Mouse (Mus musculus) ovary, postnatal 14 days (tissue): ENCODE data around the gene Slc6a8.

Experiments used
- DNase-seq: peaks from one replicate; pipeline ENCODE4 v3.0.0; 2022; ENCODE audit warnings: low spot score

Slc6a8 gene

DNA sequence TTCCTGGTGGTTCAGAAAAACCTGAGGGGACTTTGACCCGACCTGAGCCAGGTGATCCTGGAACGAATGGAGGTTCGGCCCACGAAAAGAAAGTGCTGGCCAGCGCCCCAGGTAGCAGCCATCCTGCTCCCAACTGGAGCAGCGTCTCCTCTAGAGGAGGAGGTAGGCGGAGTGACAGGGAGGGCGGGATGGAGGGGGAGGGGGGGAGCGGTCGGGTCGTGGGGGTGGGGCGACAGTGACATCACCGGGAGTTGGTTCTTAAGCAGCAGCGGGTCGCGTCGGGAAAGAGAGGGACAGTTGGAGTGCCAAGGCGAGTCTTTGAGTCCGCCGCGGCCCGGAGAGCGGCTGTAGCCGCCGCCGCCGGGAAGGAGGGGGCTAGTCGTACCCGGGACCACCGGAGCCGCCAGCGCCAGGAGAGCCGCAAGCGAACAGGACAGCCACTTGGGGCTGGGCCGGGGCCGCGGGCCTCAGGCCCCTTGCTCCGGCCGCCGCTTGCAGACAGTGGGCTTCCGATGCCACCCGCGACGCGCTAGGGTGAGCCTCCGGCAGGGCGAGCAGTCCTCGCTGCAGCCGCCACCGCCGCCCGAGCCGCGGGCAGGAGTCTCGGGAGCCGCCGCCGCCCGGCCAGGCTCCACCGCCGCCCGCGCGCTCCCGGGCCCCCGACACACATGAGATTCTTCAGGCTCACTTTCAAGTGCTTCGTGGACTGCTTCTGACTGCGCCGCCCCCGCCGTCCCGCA, at the start of gene Slc6a8:
Gene Slc6a8, plus strand, starts transcription at position 272 of the 740 bp plus-strand sequence.
- DNase-seq, result no peak

DNA sequence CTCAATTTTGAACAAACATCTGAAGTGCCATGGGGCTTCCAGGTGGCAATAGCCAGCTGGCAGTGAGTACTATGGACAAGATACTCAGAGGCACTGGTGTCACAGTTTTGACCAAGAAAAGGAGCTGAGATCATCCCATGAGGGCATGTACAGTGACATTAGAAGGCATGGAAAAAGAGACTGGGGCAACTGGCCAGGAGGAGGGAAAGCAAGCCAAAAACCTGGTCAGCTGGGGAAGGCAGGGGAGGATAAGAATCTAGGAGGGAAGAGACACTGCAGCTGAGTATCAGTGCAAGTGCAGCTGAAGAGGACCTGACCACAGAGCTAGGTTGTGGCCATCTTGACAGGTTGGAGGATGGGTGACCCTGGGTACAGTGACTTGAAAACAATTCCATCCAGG, 46.0 kb upstream of the Slc6a8 start:
- no peak for DNase-seq

DNA sequence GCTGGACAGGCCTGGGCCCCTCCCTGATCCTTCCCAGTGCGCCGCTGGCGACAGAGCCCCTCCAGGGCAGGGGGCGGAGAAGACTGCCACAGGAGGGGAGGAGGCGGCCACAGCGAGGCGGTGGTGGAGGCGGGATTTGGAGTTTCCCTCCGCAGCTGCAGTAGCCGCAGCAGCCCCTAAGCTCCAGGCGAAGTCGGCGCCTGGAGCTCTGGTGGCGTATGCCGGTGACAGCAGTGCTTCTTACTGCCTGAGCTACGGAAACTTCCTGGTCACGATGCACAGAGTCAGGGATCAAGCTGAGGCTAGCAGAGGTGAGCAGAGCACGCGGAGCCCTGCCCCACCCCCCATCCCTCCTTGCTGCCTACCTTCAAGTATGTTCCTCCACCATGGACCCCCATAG, 37.5 kb upstream of the Slc6a8 start:
- no peak for DNase-seq

DNA sequence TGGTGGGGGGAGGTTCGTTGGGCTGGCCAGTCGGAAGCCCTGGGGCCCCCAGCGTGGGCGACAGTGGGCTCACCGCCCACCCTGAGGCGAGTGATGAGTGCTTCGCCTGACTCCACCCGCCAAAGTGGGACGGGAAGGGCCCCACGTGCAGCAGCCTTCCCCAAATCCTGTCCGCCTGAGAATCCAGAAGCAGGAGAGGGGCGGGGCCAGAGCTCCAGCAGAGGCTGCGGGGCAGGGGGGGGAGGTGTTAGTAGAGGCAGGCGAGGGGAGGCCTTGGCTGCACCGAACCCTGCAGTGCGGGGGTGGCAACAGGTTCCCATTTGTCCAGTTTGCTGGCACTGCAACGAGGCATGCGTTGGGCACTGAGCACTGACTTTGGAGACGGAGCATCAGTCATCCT, 35.5 kb upstream of the Slc6a8 start:
- no peak for DNase-seq

DNA sequence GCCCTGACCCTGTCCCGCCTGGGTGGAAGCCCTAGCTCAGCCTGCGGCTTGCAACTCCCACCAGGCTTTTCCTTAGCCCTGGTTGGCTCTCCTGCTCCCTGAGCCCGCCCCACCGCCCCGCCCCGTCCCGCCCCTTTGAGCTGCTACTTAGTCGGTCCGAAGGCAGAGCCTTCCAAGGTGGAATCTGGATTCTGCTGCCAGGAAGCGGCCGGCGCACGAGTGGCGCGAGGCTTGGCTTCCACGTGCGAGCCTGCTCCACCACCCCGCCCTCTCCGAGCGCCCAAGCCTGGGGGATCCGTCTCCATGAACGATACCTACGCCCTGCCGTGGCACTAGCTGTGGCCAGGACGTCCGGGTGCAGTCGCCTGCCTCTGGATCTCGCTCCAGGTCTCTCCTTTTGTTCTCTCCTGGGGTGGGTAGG, 33.7 kb upstream of the Slc6a8 start, which contains the start of gene Dusp9:
Gene Dusp9, plus strand, starts transcription at position 165 of the 421 bp plus-strand sequence.
- DNase-seq, result no peak

DNA sequence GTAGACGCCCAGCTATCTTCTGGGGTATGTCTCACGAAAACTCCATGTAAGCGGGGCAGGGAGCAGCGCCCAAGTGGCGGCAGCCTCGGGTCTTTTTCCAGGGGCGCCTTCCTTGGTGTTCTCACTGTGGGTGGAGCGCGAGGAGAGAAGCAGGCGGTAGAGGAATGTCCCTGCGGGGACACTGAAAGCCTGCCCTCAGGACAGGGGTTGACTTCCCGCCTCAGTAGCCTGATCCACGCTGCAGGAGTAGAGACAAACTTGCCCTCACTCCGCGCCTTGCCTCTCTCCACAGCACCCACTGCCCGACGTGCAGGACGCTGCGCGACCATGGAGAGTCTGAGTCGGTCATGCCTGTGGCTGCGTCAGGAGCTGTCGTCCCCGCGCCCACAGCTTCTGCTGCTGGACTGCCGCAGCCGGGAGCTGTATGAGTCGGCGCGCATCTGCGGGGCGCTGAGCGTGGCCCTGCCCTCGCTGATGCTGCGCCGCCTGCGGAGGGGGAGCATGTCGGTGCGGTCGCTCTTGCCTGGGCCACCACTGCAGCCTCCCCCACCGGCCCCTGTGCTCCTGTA, 33.0 kb upstream of the Slc6a8 start:
- DNase-seq, result no peak

DNA sequence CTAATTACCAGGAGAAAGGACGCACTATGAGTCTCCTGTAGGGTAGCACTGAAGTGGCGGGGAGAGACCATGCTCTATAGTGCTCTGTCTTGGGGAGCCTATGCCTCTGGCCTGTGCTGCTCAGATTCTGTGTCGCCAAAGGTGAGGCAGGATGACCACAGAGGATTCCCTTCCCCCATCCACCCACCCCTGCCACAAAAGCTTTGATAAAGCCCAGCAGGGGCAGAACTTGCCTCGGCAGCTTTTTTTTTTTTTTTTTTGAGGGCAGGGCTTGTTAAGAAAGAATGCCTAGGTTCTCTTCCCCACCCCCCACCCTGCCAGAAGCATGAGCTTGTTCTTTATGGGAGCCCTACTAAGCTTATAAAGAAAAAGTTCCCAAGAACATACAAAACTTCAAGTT, 27.8 kb upstream of the Slc6a8 start:
- no peak for DNase-seq

DNA sequence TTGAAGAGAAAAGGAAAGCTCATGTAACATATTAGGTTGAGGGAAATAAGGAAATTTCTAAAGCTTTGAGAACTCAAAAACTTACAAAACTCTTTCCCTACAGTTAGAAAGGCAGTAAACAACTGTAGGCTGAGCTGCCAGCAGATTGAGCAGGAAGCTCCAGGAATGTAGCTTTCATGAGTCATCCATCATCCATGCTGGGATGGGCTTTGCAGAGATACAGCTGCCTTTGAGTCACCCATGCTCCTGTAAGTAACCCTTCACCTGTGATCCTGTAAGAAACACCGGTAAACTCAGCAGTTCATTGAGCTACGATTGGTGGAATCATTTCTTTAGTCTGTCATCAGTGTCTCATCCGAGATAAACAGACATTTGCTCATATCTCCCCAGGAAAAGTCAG, 22.1 kb upstream of the Slc6a8 start:
- no peak for DNase-seq

DNA sequence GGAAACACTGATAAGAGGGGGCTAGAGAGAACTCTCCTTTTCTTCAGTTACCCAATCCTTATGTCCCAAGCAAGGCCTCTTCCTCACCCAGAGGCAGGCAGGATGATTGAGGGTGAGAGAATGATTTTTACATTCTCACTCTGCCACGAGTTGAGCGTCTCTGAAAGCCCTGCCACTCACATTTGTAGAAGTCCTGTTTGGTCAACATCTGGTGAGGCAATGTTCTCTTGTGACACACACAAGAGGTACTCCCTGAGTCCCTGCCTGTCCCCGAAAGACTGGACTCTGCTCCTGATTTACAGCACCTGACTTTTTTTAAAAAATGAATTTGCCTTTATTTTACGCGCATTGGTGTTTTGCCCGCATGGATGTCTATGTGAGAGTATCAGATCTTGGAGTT, 19.6 kb upstream of the Slc6a8 start:
- no peak for DNase-seq

DNA sequence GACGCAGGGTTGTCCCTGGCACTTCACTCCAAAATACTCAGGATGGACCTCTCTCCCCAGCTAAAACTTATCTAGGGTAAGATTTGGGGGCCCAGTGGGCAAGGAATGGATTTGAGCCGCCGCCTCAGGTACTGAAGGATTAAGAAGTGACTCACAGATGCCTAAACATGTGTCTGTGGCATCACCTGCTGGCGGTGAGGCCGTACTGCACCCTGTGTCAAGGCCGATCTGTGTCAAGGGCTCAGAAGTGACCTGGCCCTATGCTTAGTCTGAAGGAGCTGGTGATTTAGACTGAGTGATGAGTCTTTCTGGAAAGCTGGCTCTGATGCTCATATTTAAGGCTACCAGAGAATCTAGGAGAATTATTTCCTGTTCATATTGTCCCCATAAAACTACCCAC, 18.8 kb upstream of the Slc6a8 start:
- no peak for DNase-seq

DNA sequence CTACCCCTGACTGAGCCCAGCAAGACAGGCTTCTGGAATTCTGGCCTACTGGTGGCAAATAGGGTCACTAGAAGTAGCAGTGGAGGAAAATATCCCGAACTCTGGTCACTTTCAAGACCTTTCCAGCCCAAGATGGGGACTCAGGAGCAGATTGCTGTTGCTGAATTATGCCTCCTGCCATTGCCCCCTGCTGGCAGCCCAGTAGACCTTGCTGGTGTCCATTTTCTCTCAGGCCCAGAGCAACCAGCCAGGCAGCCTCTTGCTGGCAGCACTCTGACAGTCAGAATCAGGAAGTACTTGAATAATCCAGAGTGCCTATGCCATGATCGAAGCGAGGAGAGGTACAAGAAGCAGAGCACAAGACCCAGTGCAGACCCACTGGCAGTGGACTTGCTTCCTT, 17.4 kb upstream of the Slc6a8 start:
- no peak for DNase-seq

DNA sequence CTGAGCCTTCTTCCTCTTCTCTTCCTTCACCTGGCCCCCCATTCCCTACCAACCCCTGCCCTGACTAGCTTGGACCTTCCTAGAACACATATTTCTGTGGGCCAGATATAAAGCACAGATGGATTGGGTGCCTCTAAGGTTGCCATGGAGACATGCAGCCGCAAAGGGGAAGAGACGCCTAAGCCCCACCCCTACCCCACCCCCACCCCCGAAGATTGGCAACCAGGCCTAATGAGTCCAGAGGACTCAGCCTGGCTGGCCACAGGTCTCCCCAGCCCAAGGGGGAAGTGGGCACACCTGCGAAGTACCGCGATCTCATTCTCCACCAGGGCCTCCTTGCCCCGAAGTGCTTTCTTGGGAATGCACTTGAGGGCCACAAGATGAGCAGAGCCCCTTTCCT, 14.6 kb upstream of the Slc6a8 start:
- DNase-seq, result no peak

DNA sequence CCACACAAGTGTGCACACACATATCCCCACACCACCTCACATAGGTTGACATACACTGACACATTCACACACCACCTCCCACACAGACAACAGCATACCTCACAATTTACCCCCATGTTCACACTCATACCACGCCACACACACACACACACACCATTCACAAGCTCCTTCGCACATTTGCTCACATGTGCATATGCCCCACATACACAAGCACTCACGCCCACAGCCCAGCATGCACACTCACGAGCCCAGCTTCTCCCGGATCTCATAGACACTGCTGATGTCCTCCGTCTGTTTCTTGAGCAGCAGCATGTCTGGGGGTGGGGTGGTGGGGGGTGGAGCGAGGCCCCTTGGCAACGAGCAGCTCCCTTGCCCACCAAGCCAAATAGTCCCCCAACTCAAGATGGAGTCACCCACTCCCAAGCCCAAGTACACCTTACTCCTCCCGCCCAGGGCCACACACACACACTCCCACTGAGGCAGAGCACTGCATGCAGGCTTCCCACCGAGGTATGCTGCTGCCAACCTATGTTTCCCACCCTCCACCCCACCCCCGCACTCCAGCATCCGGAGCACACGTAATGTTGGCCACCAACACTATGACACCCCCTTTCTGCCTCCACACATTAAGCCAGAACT, 13.9 kb upstream of the Slc6a8 start:
- DNase-seq, result no peak

DNA sequence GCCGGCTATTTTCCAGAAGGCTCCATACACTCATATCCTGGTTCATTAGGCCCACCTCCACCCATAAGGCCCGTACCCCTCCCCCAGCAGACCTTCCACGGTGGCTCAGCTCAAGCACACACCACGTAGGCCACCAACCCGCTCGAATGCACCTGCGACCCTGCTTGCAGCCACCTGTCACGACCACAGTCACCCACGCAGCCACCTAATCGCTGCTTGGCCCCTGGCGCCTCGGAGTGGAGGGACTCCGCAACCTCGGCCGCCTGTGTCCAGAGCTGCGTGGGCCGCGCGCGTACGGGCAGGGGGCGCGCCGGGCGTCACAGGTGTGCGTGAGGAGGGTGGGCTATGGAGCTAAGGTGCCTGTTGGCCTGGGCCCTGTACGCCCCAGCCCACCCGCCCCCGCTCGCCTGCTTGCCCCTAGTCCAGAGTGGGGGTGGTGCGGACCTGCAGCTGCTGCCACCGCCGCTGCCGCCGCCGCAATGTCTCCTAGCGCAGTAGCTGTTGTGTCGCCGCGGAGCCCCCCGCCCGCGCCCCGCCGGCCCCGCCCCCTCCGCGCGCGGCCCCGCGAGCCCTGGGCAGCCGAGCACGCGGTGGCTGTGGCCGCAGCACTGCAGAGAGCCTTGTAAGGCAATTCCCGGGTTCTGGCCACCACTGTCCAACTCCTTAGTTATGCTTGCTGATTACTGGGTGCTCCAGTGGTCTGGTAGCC, 13.2 kb upstream of the Slc6a8 start, which contains the start of gene Pnck:
Gene Pnck, minus strand, starts transcription at position 543 of the 709 bp plus-strand sequence.
- DNase-seq, result no peak

DNA sequence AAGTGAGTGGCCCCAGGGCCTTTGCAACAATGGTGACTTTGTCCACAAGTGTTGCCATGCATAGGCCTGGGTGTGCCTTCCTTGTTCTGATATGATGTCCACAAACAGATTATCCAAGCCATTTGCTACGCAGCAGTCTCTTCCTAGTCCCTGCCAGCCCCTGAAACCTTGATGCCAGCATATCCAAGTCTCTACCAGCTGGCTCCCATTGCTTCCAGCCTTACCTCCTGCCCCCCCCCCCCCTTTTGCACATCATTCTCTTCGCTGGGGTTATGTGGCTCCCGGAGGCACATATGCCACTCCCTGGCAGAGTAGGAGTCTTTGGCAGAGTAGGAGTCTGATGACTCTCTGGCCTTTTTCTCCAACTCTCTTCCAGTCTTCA, 12.7 kb upstream of the Slc6a8 start:
- DNase-seq, result no peak

DNA sequence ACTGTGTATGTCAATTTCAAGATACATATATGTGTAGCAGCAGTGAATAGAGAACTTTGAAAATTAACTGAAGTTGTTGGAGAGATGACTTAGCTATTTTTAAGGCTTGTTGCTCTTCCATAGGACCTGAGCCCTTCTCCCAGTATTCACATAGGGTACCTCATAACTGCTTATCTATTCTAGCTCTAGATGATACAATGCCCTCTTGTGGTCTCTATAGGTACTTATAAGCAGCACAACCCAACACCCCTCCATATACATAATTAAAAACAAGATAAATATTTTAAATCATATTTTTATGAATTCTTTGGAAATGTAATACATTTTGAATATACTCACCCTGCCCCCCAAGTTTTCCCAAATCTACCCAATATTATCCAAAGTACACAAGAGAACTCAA, 9.8 kb upstream of the Slc6a8 start:
- DNase-seq, result no peak

DNA sequence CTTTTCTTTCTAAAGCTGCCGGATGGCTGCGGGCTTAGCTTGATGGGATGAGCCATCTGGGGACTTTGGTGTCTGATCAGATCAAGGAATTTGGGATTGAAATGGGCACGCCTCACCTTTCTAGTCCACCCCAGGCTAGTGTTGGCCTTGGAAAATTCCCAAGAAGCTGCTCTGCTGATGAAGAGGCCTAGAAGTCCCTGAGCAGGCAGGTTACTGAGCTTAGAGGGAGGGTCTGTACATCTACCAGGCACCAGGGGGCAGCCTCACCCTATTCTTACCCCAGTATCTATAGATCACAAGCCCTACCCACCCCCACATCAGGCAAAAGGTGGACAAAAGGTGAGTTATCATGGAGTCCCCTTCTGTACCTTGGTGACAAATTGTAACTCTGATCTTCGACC, 919 bp upstream of the Slc6a8 start:
- DNase-seq, result no peak

DNA sequence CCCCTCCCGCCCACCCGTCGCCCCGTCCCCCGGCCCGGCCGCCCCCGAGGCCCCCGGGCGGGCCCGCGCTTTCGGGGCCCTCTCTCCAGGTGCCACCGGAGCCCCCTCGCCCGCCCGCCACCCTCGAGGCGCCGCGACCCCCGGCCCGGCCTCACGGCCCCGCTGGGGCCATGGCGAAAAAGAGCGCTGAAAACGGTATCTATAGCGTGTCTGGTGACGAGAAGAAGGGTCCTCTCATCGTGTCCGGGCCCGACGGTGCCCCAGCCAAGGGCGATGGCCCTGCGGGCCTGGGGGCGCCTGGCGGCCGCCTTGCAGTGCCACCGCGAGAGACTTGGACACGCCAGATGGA, 643 bp downstream of the Slc6a8 start:
- DNase-seq, result no peak

DNA sequence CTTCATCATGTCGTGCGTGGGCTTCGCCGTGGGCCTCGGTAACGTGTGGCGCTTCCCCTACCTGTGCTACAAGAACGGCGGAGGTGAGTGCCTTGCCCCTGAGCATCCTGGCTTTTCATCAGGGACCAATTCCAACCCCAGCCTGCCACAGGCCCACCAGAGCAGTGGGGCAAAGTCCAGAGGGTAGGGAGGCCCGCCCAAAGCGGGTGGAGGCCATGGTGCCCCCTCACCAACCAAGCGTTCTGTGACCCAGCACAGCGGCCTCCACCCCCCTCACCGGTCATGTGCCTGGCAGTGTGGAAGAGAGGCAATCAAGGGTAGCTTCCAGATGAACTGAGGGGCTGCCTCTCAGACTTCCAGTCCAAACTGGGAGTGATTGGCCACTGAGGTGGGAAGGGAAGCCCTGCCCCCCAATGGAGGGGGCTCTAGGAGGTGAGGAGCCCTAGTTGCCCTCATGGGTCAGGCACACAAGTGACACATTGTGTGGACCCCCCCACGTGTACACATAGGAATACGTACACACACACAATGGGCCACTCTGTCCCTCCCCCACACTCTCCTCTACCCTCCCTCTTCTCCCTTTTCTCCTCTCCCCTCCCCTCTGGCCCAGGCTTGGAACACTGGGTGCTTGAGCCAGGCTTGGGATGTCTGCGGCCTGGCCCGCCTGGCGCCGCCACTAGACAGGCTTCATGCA, 1.2 kb downstream of the Slc6a8 start:
- DNase-seq, result no peak

DNA sequence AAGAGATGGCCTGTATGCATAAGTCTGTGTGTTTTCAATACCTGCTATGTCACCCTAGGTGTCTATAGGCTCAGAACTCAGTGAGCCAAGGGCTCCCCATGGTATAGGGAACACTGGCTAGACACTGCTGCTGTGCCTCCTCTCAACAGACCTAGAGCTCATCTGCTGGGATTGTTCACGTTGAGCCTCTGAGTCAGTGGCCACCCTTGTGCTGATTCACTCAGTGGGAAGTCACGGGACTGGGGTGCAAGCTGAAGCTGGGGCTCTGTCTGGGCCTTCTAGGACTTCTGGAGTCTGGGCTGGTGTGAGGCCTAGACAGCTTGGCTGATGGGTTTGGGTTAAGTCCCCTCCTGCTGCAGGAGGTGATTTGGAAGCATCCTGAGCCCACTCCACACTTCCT, 2.3 kb downstream of the Slc6a8 start:
- DNase-seq, result no peak

DNA sequence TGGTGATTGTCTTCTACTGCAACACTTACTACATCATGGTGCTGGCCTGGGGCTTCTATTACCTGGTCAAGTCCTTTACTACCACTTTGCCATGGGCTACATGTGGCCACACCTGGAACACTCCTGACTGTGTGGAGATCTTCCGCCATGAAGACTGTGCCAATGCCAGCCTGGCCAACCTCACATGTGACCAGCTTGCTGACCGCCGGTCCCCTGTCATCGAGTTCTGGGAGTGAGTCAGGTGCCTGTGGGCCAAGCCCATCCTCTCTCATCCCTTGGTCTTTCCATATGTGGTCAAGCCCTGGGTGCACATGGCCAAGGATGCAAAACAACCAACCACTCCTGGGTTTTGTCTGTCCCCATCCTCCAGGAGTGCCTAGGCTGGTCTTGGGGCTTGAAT, 3.7 kb downstream of the Slc6a8 start:
- DNase-seq, result no peak

DNA sequence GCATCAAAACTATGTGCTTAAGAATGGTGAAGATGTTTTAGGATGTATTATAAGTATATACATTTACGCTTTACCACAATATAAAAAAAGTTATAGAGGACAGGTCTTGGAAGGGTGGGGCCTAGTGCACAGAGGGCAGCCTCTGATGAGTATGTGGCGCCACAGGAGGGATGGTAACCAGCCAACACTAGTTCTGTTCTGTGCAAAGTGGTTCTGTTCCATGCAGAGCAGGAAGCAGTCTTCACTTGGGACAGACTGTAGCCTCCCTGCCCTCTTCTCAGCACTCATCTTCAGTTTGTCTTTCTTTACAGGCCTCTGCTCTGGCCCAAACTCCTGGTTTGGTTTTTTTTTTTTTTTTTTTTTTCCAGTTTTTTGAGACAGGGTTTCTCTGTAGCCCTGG, 11.2 kb downstream of the Slc6a8 start:
- no peak for DNase-seq
